Mouse (Mus musculus) left cerebral cortex, adult 2 months (tissue): Measurements from ENCODE around the gene Gm9803. TPM values are rescaled to one million over a fixed set of nuclear protein-coding genes. Genes with fewer than 3 reads are reported as not detected.

Experiments used
- DNase-seq, 2 experiments: peaks; one replicate each; pipeline ENCODE4 v3.0.0; 2021 to 2022; ENCODE audit warnings: low spot score in 2 of 2, mixed read lengths in 1 of 2; ENCODE audit errors: extremely low spot score in 1 of 2
- H3K27ac ChIP-seq: fragments of 200-600 bp; 2 replicates; pipeline ENCODE4 v1.8.1; 2022
- H3K4me3 ChIP-seq: fragments of 200-600 bp; 2 replicates; pipeline ENCODE4 v1.8.1; 2022
- CTCF ChIP-seq: fragments of 200-600 bp; IDR thresholded peaks from 2 replicates; pipeline ENCODE4 v1.8.1; 2022; ENCODE audit warnings: antibody characterized with exemption, mild to moderate bottlenecking, moderate library complexity
- intact Hi-C: fragments of 180-260 bp; cut with DNase I; formaldehyde crosslinking; loops from one replicate; pipeline ENCODE4 v1.15.1; 2025
- total RNA-seq, 2 experiments: library from RNA; stranded (reverse); gene quantifications; 2 replicates each; pipeline ENCODE4 v1.2.3; 2021

Gene Gm9803
- total RNA-seq, 2 experiments from 2014 or later, result 7.5 TPM; not detected in 1

- Histone ChIP-seq H3K4me3 (no peak overlapping the region), H3K27ac (no peak overlapping the region)
- DNase-seq, result no peak
- TF ChIP-seq CTCF, result no peak
- intact Hi-C loops, result no loop called here
Observed at GRCm38 (mm10) chr10:43550923-43551322, 27.0 kb downstream of the Gm9803 start.

- H3K4me3 ChIP-seq, result no peak overlapping the region
- no peak overlapping the region for H3K27ac ChIP-seq
- TF ChIP-seq CTCF, result no peak
- DNase-seq, result no peak
- intact Hi-C loops, result no loop called here
Observed at GRCm38 (mm10) chr10:43551388-43551787, 27.5 kb downstream of the Gm9803 start.

- Histone ChIP-seq H3K4me3 (no peak overlapping the region), H3K27ac (no peak overlapping the region)
- TF ChIP-seq CTCF, result no peak
- intact Hi-C loops, result no loop called here
- no peak for DNase-seq
Observed at GRCm38 (mm10) chr10:43557630-43558165, 33.8 kb downstream of the Gm9803 start.

- no peak for TF ChIP-seq CTCF
- no peak overlapping the region for H3K27ac ChIP-seq
- no peak overlapping the region for H3K4me3 ChIP-seq
- intact Hi-C loops, result no loop called here
- DNase-seq, result no peak
Observed at GRCm38 (mm10) chr10:43559313-43559712, 35.4 kb downstream of the Gm9803 start.

GRCm38 (mm10) chr10:43560765-43561164 is 36.9 kb downstream of the Gm9803 start:
- no peak overlapping the region for H3K4me3 ChIP-seq
- intact Hi-C loops, result no loop called here
- no peak; the same call in none of the 2 replicates for TF ChIP-seq CTCF
- no peak for DNase-seq
- no peak overlapping the region for H3K27ac ChIP-seq

- intact Hi-C loops, result no loop called here
- H3K4me3 ChIP-seq, result no peak overlapping the region
- no peak for DNase-seq
- TF ChIP-seq CTCF, result no peak
- H3K27ac ChIP-seq, result no peak overlapping the region
Observed at GRCm38 (mm10) chr10:43561311-43561710, 37.4 kb downstream of the Gm9803 start.

Other genes starting within 250 kb of the Gm9803 start
- 1 to 10 TPM; 5.4 to 6.1 TPM for gene Bend3, start 45.3 kb upstream of the Gm9803 start, total RNA-seq
- gene 1700021F05Rik, start 16.9 kb downstream of the Gm9803 start, total RNA-seq, result 10 to 100 TPM; 43.4 to 50.4 TPM
- gene Cd24a, start 54.2 kb downstream of the Gm9803 start, total RNA-seq, result 1 to 10 TPM; 6.4 to 9.2 TPM